Mouse (Mus musculus) layer of hippocampus, adult 8-10 months (tissue): Measurements from ENCODE around the gene Mllt10. TPM values are rescaled to one million over a fixed set of nuclear protein-coding genes. Genes with fewer than 3 reads are reported as not detected.

Experiments used
- DNase-seq, 2 experiments: peaks; one replicate each; pipeline ENCODE4 v3.0.0; 2022; ENCODE audit warnings: low spot score in 2 of 2
- total RNA-seq, 4 experiments: library from RNA; stranded (reverse); gene quantifications; 2 replicates each; pipeline ENCODE4 v1.2.4; 2022

Mllt10 gene
- total RNA-seq, 4 experiments from 2014 or later = 52.2 to 67.9 (median 61.5) TPM

DNA sequence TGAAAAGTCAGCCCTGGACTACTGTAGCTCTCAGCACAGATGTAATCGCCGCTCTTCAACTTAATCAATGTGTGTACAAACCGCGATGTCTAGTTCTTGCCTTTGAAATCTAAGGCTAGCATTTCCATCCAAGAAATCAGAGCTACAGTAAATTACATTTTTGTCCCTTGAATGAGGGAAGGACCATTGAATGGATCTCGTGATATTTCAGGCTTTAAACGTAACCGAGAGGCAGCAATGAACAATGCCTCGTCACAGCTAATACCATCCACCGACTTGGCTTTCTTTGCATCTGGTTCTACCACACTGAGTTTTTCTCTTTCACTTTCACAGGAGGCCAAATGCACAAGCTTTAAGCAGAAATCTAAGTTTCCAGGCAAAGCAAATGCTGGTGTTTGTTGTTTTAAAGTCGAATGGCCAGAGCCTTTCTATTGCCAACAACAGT is 4.5 kb upstream of the Mllt10 start:
- no peak for DNase-seq

DNA sequence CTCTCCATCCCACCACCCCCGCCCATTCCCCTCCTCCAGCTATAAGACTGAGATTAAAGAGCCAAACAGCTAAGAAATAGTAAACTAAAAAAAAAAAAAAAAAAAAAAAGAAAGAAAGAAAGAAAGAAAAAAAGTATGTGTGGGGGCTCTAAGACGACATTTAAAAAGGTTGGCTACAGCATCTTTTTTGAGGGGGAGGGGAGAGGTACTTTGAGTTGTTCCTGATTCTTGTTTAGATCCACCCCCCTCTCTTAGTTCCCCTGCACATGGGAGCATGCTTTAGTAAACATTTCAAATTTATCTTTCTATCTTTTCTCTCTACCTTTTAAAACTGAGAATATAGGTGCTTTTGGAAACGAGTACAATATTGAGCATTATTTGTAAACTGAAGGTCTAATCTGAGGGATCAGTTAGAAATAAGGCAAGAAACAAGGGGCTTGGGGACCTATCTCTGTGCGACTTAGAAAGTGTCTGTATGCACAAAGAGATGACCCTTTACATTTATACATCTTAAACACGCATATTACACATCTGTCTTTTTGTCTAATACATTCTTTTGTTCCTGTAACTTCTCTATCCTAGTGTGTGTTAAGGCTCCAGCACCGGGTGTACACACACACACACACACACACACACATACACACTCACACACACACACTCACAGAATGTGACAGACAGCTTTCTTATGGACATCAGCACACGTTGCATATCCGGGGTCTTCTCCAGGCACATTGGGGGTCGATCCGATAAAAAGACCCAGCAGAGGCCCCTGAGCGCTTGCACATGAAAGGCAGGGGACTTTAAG is 3.8 kb upstream of the Mllt10 start:
- no peak for DNase-seq

DNA sequence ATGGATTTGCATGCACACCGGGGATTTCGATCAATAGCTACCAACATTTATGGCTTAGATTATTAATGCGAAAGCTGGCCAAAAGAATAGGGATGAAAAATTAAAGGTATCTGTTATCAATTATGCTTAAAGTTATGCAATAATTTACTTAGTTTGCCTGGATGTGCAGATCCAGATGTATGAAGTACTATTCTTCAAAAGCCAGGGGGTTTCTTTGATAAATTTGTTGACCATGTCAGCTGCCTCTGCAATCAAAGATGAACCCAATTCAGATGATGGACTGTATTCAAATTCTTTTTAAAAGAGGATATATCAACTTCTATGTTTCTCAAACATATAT is 3.2 kb upstream of the Mllt10 start:
- no peak for DNase-seq

DNA sequence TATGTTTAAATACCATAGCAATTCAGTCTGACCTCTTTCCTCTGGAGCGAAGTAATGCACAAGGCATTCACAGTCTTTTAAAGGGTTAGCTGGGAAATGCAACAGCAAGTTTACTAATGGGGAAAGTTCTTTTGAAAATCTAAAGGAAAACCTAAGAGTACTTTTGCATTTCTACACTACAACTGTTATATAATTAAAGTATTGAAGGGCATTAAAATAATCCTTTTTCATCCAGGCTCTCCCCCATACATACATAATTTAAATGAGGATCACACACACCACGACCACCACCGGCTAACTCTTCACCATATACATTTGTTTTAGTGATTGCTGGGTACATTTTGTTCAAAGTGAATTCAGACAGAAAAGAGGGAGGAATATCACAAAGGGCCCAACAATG is 2.5 kb upstream of the Mllt10 start:
- DNase-seq = no peak

DNA sequence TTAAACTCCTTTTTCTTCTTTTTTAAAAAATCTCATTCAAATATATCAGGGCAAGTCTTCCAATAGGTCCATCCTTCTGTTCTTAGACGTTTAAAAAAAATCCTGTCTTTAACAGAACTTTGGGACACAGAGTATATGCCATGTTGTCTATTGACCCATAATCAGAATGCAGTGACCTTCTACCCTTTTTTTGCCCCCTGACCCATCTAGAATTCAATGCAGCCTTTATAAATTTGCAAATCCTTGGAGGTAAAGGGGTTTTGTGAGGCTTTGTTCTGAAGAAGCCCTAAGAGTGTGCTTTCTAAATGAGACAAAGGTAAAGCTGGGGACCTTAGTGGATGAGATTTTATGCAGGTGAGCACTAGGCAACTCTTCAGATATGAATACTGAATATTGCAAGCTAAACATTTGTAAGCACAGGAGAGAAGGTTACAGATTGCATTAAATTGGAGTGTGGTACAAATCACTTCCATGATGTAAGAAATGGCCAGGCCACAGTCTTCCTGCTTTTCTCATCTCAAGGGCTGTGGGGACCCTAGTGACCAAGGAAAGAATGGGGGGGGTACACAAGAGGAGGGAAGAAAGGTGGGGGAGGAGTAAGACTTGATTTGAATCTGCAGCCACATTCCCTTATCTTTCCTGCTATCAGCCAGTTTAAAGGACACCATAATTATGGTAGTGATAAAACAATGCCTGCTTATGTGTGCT is 1.6 kb upstream of the Mllt10 start:
- DNase-seq = no peak

DNA sequence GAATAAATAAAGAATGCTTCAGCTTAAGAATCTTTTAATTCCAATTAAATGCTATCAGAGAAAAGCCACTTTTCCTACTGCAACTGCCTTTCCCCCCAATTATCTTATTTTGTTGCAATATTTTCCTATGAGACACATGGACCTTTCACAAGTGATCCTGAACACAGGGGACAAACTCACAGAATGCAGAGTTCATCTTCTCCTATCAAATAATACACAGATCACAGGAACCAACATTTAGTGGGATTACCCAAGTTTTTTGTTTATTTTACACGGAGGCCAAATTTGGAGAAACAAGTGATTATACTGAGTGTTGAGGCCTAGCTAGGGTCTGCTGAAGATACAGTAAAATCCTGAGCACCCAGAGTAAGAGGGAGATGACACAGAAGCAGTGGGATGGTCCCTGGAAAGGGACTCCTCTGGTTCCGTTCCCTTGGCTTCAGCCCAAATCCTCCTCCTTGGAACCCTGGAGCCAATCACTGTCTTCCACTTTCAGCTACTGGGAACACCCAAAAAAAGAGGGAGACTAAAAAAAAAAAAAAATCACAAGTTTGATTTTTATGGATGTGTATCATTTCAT is 996 bp upstream of the Mllt10 start:
- peak in 1 of 2 experiments; percentile 13 for DNase-seq

DNA sequence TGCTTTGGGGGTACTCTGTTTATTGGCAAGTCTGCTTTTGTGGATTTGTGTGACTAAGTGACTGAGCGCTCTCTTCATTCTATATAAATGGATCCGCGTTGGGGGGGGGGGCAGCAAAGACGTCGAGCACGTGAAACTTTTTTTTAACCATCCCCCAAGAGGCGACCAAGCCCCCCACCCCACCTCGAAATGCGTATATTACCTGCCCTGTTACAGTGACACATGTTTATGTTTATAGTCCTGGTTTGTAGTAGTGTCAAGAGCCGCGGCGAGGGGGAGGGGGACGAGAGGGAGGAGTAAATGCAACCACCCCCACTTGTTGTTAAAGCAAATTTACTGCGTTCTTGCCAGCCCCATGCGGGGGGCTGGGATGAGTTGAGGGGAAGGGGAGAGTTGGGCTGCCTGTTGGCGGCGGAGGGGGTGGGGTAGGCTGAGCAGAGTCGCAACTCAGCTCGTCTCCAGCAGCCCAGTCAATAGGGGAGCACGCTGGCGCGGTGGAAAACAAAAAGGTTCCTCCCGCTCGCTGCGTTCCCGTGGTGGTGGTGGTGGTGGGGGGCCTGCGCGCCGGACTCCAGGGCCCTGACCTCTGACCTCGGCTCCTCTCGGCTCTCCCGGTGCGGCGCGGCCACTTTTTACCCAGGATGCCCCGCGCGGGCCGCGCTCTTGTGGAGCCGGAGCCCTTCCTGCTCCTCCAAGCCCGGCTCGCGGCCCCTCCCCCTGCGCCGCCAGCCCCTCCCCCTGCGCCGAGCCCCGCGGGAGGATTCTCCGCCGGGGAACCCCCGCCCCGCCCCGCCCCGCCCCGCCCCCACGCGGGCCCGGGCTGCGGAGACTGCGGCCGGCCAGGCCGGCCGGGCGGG is 1.1 kb downstream of the Mllt10 start:
- DNase-seq = peak; percentile 87 to 88

DNA sequence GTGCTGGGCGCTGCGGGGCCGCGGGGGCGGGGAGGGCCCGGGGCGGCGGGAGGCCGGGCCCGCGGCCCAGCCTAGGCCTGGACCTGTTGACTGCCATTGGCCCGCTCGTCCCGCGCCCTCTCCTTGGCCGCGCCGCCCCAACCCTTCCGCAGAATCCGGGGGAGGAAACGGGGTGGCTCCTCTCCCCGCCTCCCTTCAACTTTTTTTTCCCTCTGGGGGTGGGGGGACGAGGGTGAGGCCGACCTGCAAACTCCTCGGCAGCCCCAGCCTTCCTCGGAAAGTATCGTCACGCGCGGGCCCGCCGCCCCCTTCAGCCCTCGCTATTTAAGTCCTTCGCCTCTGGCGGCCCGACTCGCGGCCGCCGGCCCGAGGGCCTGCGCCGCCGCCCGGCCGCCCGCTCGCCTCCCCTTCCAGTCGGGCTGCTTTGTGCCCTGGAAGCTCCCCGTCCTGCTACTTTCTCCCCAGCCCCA is 1.8 kb downstream of the Mllt10 start:
- peak; percentile 82 to 90 for DNase-seq

DNA sequence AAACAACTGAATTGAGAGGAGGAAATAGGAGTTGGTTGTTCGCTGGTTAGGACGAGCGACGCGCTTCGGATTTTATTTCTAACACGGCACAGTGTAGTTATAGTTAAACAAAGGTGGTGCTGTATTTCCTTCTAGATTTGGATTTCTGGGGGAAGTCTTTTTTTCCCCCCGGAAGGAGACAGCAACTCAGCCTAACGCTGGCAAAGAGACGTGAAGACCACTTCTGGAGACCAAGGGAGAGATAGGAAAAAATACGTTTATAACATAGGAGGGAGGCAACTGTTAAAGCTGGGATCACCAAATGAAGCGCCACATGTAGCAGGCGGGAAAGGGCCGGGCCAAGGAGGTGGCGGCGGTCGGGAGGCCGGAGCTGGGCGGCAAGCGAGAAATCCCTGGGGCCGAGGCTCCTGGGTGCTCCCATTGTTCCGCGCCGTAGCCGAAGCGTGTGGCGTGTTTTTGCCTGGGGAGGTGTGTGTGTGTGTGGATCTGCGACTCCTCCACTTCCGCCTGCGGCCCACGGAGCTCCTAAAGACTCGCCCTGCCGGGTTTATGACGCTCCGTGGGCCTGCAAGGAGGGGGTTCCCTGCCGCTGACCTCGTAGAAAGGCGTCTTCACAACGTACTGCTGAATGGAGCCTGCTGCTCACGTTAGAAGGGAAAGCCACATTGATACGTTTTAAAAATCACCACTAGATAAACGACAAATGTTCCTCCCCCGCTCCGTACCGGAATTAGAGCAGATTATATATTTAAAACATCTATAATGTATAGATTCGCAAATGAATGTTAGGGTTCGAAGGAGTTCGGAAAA is 2.5 kb downstream of the Mllt10 start:
- peak in 1 of 2 experiments; percentile 53 for DNase-seq

DNA sequence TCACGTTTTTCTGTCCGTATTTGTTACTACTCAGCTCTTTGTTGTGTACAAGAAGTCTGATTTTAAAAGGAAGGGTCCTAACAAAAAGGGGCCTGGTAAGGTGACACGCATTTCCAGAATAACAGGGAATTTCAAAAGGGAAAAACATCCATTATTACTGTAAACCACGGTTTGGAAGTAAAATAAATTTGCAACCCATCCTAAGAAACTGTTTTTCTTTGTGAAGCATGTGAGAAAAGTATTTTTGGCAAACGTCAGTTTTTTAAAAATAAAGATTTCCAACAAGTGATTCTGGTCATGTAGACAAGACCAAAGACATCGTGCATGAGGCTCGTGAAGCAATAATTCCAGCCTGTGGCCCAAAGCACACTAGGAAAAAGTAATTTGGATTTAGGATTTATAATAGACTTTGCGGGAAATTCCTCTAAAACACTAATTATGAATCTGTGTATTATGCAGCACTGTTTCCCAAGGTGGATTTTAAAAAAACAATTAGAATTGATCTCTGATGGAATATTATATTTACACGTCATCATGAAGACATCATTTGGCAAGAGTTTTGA is 3.2 kb downstream of the Mllt10 start:
- no peak for DNase-seq

DNA sequence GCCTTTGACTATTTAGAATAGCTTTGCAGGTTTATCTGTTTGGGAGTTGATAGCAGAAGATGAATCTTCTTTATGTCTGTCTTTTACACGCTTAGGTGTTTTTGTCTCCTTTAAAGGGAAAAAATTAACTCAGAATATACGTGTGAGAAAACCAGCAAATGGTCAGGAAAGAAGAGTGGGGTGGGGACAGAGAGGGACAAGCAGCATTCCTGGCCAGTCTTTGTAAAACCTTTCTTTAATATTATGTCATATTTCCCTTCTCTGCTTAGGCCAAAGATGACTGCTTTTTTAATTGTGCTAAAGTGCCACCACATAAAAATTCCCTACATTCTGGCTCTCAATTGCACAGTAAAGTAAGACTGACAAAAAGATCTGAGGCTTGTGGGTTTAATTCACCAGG is 4.0 kb downstream of the Mllt10 start:
- no peak for DNase-seq

DNA sequence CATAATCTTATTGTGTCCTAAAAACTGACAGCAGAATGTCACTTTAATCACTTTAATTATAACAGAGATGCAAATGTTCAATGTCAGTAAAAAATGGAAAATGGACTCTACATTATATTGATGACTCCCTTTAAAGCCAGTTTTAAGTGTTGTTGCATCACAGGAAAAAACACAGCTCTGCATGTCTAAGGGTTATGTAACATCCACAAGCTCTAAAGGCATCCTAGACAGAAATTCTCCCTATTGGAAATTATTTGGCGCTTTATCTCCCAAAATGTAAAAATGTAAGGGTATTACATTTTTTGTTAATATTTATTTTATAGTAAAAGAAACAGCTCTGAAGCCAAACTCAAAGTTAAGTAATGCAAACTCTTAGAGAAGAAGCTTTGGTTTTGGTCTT is 4.9 kb downstream of the Mllt10 start:
- DNase-seq = no peak

DNA sequence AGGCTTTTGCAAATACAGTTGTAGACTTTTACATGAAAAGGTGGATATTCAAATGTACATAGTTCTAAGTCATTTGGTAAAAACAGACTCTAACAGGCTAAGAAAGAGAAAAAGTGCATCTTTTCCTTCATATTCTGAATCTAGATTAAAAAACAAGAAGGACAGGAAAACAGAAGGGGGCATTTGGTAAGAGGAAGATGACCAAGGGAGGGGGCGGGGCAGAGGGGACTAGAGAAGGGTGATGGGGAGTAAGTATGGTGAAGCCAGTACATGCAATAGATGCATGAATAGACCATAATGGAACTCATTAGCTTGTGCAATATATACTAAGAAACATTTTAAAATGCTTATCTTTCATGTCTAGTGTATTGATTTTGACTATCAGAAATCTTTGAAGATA is 5.4 kb downstream of the Mllt10 start:
- no peak for DNase-seq

DNA sequence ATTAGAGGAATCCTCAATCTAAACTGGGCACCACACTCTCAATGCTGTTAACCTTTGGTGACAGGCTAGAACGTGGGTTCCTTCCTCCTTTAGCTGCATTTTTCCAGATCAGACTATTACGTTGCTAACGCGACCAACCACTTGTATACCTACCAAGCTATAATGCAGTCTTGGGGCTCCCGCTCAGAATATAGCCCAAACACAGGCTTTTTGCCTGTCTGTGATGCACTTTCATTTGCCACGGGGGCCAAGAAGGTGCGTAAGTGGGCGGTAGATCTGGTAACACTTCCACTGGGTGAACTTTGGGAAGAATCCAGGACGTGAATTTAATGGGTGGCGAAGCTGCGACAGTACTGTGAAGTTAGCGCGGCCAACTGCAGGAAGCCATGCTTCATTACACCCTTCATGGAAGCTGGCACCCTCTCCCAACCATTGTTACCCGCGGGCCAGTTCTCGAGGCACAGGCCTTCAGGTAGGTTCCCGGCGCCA is 8.8 kb downstream of the Mllt10 start:
- peak; percentile 62 to 67 for DNase-seq

DNA sequence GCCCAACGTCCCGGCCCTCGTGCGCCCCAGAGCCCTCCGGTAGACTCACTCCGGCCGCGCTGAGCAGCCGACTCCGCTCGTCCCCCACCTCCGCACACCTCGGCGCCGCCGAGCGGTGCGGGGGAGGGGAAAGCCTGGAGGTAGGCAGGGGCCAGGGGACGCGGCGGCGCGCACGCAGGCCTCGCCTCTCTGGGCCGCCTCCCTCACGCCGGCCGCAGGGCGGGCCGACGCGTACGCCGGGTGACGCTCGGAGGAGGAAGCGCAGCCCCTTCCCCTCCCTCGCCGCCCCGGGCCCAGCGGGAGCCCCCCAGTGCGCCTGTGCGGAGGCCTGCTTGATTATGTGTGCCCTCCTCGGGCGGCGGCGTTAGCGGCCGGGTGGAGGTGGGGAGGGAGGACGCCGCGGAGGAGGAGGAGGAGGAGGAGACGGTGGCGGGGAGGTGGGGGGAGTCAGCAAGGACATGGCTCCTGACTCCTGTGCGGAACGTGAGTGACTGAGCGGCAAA is 9.4 kb downstream of the Mllt10 start:
- peak; percentile 87 to 88 for DNase-seq

DNA sequence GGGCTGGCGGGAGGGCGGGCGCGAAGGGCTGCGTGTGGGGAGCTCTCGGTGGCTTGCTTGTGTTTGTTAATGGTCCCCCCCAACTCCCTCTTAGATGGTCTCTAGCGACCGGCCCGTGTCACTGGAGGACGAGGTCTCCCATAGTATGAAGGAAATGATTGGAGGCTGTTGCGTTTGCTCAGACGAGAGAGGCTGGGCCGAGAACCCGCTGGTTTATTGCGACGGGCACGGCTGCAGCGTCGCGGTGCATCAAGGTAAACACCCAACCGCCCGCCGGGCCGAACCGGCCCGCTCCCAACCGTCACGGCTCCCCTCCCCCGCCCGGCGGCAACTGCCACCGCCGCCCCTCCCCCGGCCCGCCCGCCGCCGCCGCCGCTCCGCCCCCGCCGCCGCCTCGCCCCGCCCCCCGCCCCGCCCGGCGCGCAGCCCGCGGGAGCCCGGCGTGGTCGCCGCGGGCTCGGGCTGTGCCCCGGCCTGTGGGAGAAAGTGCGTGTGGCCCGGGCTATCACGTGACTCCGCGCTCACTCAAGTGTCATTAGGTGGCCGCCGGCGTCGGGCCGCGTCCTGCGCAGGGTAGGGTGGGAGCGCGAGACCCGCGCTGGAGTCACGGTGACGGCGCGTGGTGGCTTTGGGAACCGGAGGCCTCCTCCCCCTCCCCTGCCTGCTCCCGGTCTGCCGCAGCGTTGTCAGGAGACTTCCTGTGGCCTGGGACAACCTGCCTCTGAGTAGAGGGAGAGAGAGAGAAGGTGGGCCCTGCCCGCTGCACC is 10.1 kb downstream of the Mllt10 start:
- peak; percentile 53 to 65 for DNase-seq

DNA sequence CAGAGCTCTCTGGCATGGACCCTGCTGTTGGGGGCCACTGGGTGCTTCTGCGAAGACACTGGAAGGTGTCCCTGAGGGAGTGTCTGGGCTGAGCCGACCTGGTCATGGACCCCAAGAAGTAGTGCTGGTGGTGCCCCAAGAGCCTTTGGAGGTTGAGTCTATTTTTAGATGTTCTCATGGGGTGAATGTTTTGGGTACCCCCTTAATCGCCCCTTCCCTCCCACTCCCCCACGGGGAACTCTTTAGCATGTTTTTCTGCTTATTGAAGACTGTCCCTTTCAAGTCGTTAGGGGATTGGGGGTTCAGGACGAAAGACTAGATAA is 10.6 kb downstream of the Mllt10 start:
- no peak for DNase-seq

DNA sequence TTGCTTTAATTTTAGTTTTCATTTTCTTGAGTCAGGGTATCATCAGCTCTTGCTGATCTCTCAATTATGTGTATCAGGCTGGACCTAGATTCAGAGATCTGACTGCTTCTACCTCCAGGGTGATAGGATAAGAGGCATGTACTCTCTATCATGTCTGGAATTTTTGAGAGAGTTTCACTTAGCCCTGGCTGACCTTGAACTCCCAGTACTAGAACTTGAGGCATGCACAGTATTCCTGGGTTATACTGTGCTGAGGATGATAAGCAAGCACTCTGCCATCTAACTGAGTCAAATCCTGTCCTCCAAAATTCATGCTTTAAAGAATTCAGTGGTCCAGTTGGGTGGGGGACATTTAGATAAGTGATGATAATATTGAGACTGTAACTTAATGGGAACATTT is 11.4 kb downstream of the Mllt10 start:
- no peak for DNase-seq

DNA sequence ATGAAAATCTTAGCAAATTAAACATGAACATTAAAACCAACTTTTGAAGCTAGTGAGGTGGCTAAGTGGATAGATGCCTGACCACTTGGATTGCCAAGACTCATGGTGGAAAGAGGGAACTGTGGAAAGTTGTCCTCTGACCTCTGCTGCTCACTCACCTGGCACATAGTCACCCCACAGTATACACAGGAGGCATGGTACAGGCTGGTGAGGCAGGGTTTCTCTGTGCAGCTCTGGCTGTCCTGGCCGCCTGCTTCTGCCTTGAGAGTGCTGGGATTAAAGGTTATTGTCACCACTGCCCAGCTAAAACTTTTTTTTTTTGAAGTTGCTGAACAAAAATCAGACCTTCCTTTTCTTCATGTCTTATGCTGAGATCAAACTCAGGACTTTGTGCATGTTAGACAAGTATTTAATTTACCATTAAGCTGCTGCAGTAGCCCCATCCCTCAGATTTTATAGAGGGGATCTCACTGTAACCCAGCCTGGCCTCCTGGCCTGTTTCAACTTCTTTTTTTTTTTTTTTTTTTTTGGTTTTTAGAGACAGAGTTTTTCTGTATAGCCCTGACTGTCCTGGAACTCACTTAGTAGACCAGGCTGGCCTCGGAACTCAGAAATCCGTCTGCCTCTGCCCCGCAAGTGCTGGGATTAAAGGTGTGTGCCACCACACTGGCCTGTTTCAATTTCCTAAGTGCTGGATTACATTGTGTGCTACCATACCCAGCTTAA is 13.2 kb downstream of the Mllt10 start:
- DNase-seq = no peak
